Mouse (Mus musculus) intestine, embryonic 15.5 days (tissue): Measurements from ENCODE around the gene Efcab11. TPM values are rescaled to one million over a fixed set of nuclear protein-coding genes. Genes with fewer than 3 reads are reported as not detected.

ENCODE experiments used
- ATAC-seq: fragments of 200-750 bp; cut with Nextera tagmentation; 2 replicates; pipeline ENCODE4 v1.8.0; 2017; ENCODE audit warnings: moderate TSS enrichment, moderate library complexity
- H3K27ac ChIP-seq: fragments of 300-500 bp; sonication (generic); 2 replicates; pipeline ENCODE4 v1.5.1; 2015; ENCODE audit warnings: mild to moderate bottlenecking, inconsistent platforms
- H3K27me3 ChIP-seq: fragments of 300-500 bp; sonication (generic); replicated peaks from 2 replicates; pipeline ENCODE4 v1.6.1; 2015; ENCODE audit warnings: inconsistent platforms
- H3K36me3 ChIP-seq: fragments of 300-500 bp; sonication (generic); 2 replicates; pipeline ENCODE4 v1.6.1; 2015; ENCODE audit warnings: inconsistent platforms
- H3K4me1 ChIP-seq: fragments of 300-500 bp; sonication (generic); replicated peaks from 2 replicates; pipeline ENCODE4 v1.6.1; 2015; ENCODE audit warnings: inconsistent platforms
- H3K4me2 ChIP-seq: fragments of 300-500 bp; sonication (generic); replicated peaks from 2 replicates; pipeline ENCODE4 v1.6.1; 2015; ENCODE audit warnings: mild to moderate bottlenecking, inconsistent platforms
- H3K4me3 ChIP-seq: fragments of 300-500 bp; sonication (generic); replicated peaks from 2 replicates; pipeline ENCODE4 v1.5.1; 2015; ENCODE audit warnings: inconsistent platforms
- H3K9ac ChIP-seq: fragments of 300-500 bp; sonication (generic); 2 replicates; pipeline ENCODE4 v1.6.1; 2015; ENCODE audit warnings: inconsistent platforms
- H3K9me3 ChIP-seq: fragments of 300-500 bp; sonication (generic); 2 replicates; pipeline ENCODE4 v1.6.1; 2016; ENCODE audit warnings: inconsistent platforms
- WGBS: fragments of 180-500 bp; shearing (Covaris S2); methylation state at CpG from one replicate; pipeline ENCODE4 v1.1.7; 2015; 5-methylcytosine and 5-hydroxymethylcytosine counted together
- polyA plus RNA-seq: library from polyadenylated mRNA; unstranded; fragments of >200 nt; fragmentation: Nextera tagmentation; extraction: Ambion mirVana; gene quantifications from 2 replicates; pipeline ENCODE4 v1.2.1, GENCODE M21; 2015

Efcab11 gene
- polyA plus RNA-seq, 1 experiment from 2014 or later = 10.2 TPM

DNA sequence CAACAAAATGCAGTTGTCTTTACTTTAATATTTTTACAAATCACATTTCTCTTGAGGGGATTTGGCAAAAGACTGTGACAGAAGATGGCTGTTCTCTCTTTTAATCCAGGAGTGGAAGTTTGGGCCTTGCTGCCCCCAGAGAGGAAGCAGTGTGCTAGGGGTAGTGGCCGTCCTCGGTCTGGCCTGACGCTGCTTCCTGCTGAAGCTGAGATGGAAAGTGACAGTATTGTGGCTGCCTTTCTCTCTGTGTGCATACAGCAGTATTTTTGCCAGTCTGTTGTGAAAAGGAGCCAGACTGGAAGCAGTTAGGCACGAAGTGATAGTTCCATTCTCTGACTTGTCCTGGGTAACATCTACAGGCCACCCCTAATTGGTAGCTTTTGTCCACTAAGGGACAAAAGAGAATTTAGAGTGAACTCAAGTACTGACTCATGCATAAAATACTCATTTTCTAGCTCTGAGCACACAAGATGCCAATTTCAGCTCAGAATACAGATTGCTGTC is 18.7 kb upstream of the Efcab11 start:
- 87% methylated on average over 4 of the region's 4 CpGs for WGBS
- Histone ChIP-seq H3K9me3 (no peaks in the 10 kb centered on the region), H3K4me1 (no peaks in the 10 kb centered on the region), H3K36me3 (no peaks in the 10 kb centered on the region; the same call in 1 of the 2 replicates), H3K4me3 (no peak overlapping the region), H3K27me3 (no peaks in the 10 kb centered on the region), H3K4me2 (no peak overlapping the region), H3K9ac (no peak overlapping the region), H3K27ac (no peak overlapping the region)
- no peak for ATAC-seq

DNA sequence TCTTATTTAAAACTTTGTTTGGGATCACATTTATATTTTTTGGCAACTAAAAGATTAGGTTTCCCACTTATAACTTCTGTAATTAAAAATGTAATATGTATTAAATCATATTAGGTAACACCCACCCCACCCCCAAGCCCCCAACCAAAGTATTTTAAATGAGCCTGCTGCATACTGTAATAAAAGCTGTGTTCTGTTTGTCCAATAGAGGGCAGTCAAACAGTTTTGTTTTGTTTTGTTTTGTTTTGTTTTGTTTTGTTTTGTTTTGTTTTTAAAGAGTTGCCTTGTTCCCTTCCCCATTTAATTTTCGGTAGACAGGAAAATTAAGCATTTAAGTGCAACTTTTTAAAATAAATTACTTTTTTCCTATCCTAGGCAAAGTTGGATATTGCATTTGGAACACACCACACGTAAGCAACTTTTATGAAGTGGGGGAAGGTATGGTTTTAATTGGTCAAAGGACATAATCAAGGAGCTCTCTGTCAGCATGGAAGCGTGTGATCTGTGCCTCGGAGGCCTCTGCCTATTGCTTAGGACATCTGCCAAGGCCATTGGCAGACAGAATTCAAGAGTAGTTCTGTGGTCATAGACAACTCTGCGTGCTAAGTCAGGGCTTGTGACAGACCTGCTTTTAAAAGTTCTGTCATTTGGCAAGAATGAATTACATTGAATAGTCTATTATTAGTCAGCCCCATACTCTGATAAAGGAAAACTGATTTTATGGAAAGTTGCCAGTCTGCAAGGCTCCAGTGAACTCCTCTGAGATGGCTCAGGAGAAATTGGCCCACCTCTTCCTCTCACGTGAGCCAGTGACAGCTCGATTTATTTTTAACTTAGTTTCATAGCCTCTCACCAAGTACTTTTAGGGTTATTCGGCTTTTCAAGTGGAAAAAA is 18.0 kb upstream of the Efcab11 start:
- H3K4me2 ChIP-seq = no peak overlapping the region
- H3K27ac ChIP-seq = no peak overlapping the region
- no peaks in the 10 kb centered on the region for H3K27me3 ChIP-seq
- 87% methylated on average over 8 of the region's 8 CpGs for WGBS
- H3K9ac ChIP-seq = no peak overlapping the region
- no peak for ATAC-seq
- H3K4me3 ChIP-seq = no peak overlapping the region
- no peaks in the 10 kb centered on the region for H3K9me3 ChIP-seq
- H3K4me1 ChIP-seq = no peaks in the 10 kb centered on the region
- no peaks in the 10 kb centered on the region; the same call in 1 of the 2 replicates for H3K36me3 ChIP-seq

DNA sequence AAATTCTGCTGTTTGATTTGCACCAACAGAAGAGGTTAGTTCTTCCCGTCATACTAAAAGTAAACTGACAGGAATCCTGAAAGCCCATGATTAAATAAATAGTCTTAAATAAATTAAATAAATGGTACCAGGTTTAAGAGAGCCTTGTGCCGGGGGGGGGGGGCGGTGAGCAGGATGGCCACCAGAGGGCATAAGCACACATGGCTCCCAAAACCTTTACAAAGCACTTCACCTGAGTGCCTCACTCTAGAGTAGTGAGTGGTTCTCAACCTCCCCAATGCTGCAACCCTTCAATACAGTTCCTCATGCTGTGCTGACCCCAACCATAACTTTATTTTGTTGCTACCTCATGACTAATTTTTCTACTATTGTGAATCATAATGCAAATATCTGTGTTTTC is 15.8 kb upstream of the Efcab11 start:
- H3K4me1 ChIP-seq = no peaks in the 10 kb centered on the region
- H3K4me3 ChIP-seq = no peak overlapping the region
- WGBS = 23% methylated on average over 3 of the region's 3 CpGs
- H3K4me2 ChIP-seq = no peak overlapping the region
- H3K27me3 ChIP-seq = no peaks in the 10 kb centered on the region
- no peak overlapping the region for H3K27ac ChIP-seq
- no peaks in the 10 kb centered on the region for H3K9me3 ChIP-seq
- H3K9ac ChIP-seq = no peak overlapping the region
- no peak for ATAC-seq
- H3K36me3 ChIP-seq = 0 out of 2 replicates have a peak, but pooled peaks cover 7% of the 10 kb centered on the region

DNA sequence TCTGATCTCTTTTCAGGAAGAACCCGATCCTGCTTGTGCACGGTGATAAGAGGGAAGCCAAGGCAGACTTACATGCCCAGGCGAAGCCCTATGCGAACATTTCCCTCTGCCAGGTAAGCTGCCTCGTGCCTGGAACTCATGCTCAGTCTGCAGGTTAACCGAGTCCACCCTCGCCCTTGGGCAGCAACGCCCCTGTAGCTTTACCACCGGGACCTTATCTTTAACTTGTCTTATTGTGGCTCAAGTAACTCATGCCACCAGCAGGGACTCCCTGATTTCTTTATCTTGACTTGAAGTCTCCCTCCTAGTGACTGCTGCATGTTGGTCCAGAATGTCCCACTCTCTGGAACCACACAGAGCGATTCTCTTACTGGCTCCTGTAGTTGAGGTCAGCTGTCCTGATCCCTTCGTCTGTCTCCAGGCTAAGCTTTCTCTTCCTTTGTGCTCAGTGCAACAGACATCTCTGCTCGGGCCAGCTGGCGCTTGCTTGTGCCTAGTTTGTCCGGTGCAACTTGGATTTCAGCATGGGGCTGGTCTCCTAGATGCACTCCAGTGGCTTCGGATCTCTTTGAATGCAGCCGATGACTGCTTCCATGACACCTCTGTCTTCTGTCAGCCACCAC is 14.1 kb upstream of the Efcab11 start:
- no peaks in the 10 kb centered on the region for H3K27me3 ChIP-seq
- whole genome bisulfite sequencing = 92% methylated on average over 16 of the region's 16 CpGs
- no peaks in the 10 kb centered on the region for H3K9me3 ChIP-seq
- H3K4me1 ChIP-seq = no peaks in the 10 kb centered on the region
- H3K9ac ChIP-seq = no peak overlapping the region
- ATAC-seq = no peak
- no peak overlapping the region for H3K4me3 ChIP-seq
- H3K36me3 ChIP-seq = 0 out of 2 replicates have a peak, but pooled peaks cover 9% of the 10 kb centered on the region
- H3K4me2 ChIP-seq = no peak overlapping the region
- H3K27ac ChIP-seq = no peak overlapping the region

DNA sequence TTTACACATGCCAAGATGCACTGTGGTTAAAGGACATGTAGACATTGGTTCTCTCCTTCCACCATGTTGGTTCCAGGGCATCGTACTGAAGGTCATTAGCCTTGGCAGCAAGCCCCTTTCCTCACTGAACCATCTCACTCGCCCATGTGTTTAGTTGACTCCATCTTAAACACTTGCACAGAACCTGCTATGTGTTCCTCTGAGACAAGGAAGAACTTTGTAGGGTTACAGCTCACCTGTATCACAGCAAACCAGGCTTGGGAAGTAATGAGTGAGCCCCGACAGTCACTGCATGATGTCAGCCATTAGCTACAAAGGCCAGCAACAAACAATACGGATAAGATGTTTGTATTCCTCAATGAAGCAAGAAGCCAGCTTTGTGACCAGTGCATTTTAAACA is 13.6 kb upstream of the Efcab11 start:
- Histone ChIP-seq H3K4me3 (no peak overlapping the region), H3K27me3 (no peaks in the 10 kb centered on the region), H3K9me3 (no peaks in the 10 kb centered on the region), H3K4me2 (no peak overlapping the region), H3K4me1 (no peaks in the 10 kb centered on the region), H3K27ac (no peak overlapping the region), H3K36me3 (0 out of 2 replicates have a peak, but pooled peaks cover 9% of the 10 kb centered on the region), H3K9ac (no peak overlapping the region)
- no peak for ATAC-seq
- 85% methylated on average over 4 of the region's 4 CpGs for WGBS

DNA sequence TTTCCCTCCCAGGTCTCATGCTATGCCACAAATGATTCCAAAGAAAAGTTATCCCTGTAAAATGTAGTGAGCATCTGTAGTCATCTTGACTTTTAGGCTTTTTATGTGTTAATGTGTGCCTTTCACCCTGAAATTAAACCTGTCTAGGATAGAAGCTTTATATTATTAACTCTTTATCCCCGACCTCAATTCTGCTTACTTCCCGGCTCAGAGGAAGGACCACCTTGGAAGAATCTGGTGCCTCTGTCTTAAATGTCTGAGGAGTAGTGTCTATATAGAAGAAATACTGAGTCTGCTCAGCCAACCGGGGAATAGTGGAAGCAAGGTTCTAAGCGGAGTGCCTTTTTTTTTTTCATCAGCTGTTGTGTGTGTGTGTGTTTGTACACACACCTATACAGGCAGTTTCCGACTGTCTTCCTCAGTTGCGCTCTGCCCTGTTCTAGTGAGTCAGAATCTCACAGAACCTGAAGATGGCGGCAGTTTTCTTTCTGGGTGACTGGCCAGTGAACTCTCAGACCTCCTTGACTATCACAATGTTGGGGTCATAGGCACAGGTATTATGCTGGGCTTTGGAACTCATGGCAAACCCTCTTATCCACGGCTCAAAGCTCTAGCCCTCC is 1.2 kb upstream of the Efcab11 start:
- no peaks in the 10 kb centered on the region for H3K27me3 ChIP-seq
- H3K4me3 ChIP-seq = peak overlapping the region; percentile 87
- WGBS = 44% methylated on average over 8 of the region's 8 CpGs
- H3K9ac ChIP-seq = peak overlapping the region; percentile 85
- H3K27ac ChIP-seq = no peak overlapping the region
- no peaks in the 10 kb centered on the region for H3K9me3 ChIP-seq
- H3K36me3 ChIP-seq = no peaks in the 10 kb centered on the region
- H3K4me2 ChIP-seq = peak overlapping the region; percentile 84
- peaks cover 11% of the 10 kb centered on the region; the same call in 1 of the 2 replicates for H3K4me1 ChIP-seq
- ATAC-seq = no peak

DNA sequence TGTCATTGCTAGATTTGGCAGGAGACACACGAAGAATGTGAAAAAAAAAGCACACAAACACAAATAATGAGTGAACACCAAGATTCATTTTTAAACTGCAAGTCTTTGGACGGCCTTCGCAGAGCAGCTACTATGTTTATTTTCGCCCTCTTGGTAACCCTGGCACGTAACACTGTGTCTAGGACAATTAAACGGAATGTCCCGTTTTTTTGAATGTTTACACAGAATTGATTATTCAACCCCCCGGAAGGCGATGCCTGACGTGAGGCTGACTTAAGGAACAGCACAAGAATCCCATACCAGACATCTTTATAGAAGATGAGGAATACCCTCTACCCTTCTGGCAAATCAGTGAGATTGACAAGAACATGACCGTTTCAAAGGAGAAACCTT is 530 bp downstream of the Efcab11 start:
- peak; percentile 40 for ATAC-seq
- under 1% methylated on average over 11 of the region's 11 CpGs for WGBS
- peaks cover 11% of the 10 kb centered on the region; the same call in 1 of the 2 replicates for H3K4me1 ChIP-seq
- H3K9me3 ChIP-seq = no peaks in the 10 kb centered on the region
- H3K27ac ChIP-seq = peak overlapping the region; percentile 81
- H3K4me3 ChIP-seq = peak overlapping the region; percentile 87
- H3K9ac ChIP-seq = peak overlapping the region; percentile 59
- H3K36me3 ChIP-seq = no peaks in the 10 kb centered on the region
- H3K27me3 ChIP-seq = no peaks in the 10 kb centered on the region
- peak overlapping the region; percentile 84 for H3K4me2 ChIP-seq

DNA sequence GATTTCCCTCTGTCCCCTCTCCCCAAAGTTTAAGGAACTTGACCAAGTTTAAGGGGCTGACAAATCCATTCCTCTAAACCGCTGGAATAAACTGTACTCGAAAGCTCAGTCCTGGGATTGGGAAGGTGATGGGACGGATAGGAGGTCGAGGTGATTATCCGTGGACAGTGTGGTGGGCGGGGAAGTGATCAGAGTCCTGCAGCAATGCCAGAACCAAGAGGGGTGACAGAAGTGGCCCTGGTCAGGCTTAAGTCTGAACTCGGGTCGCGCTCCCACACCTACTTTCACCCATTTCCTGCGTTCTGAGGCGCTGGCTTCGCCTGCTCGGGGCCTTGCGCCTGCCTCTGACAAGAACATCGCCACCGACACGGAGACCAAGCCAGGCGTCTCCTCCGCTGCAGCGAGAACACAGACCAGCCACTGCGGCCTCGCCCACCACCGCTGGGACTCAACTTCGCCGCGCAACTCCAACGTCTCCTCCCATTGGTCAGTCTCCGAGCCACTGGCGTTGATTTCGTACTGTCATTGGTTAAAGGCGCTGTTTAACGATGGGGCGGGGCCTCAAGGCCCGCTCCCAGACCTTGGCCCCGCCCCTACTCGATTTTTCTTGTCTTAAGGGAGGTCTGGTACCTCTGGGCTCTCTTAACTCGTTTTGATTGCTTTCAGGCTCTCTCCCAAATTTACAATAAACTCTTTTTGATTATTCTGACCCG is 1.1 kb downstream of the Efcab11 start:
- WGBS = under 1% methylated on average over 38 of the region's 38 CpGs
- peak overlapping the region; percentile 84 for H3K4me2 ChIP-seq
- H3K9me3 ChIP-seq = no peaks in the 10 kb centered on the region
- H3K27me3 ChIP-seq = no peaks in the 10 kb centered on the region
- no peaks in the 10 kb centered on the region for H3K36me3 ChIP-seq
- peak; percentile 96 for ATAC-seq
- H3K27ac ChIP-seq = peak overlapping the region; percentile 81; the same call in 1 of the 2 replicates
- H3K4me3 ChIP-seq = peak overlapping the region; percentile 87
- H3K9ac ChIP-seq = peak overlapping the region; percentile 59
- peaks cover 11% of the 10 kb centered on the region; the same call in 1 of the 2 replicates for H3K4me1 ChIP-seq

DNA sequence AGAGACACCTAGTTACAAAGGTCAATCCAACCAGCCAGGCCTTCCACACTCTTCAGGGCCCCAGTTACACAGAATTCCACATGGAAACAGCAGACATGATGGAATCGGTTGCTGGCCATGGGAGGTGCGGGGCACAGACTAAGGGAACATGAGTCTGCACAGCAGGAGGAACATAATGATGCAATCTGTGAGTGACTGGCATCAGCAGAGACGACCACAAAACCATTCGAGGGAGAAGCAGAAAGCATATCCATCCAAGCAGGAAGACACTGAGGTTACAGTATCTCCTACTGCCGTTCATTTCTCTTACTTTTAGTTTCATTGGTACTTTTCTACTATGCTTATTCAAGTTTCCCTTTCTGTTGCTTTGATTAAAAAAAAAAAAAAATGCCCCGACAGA is 9.6 kb downstream of the Efcab11 start:
- Histone ChIP-seq H3K9ac (no peak overlapping the region), H3K4me1 (no peaks in the 10 kb centered on the region), H3K36me3 (no peaks in the 10 kb centered on the region), H3K9me3 (no peaks in the 10 kb centered on the region), H3K4me3 (no peak overlapping the region), H3K4me2 (no peak overlapping the region), H3K27me3 (no peaks in the 10 kb centered on the region), H3K27ac (no peak overlapping the region)
- no peak for ATAC-seq
- 86% methylated on average over 6 of the region's 6 CpGs for WGBS

DNA sequence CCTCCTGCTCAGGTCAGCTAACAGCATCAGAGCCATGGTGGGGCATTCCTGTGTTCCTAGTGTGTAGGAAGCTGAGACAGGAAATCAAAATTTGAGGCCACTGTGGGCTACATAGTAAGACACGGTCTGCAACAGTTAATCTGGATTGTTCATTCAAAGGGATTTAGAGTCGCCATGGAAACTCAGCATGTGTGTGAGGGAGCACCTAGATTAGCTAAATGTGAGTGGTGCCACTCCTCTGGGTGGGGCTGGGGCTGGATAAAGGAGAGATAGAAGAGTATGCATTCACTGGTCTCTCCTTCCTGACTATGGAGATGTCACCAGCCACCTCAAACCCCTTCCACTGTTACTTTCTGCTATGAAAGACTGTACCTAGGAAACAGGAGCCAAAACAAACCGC is 10.8 kb downstream of the Efcab11 start:
- no peak for ATAC-seq
- 55% methylated on average over 3 of the region's 3 CpGs for WGBS

DNA sequence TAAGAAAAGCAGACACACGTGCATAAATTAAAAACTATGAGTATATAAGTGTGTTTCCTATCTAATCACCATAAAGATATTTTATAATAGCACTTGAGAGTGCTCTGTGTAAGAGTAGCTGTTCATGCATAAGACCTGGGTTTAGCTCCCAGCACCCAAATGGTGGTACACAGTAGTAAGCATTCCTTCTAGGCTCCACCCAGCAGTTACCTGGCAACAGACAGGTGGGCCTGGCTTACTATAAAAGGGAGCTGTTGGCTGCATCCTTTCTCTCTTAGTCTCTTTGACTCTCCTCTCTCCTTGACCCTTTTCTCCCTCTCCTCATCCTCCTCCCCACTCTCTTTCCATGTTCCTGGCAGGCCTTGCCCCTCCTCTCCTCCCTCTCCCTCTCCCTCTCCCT is 15.4 kb downstream of the Efcab11 start:
- Histone ChIP-seq H3K27ac (no peak overlapping the region), H3K9ac (no peak overlapping the region), H3K9me3 (no peaks in the 10 kb centered on the region), H3K36me3 (no peaks in the 10 kb centered on the region), H3K4me2 (no peak overlapping the region), H3K4me1 (no peaks in the 10 kb centered on the region), H3K4me3 (no peak overlapping the region), H3K27me3 (no peaks in the 10 kb centered on the region)
- ATAC-seq = no peak
- 84% methylated on average over 1 of the region's 1 CpGs for WGBS

More for the DNA sequence above, 10.8 kb downstream of the Efcab11 start:
- H3K4me2 ChIP-seq = no peak overlapping the region
- H3K27me3 ChIP-seq = no peaks in the 10 kb centered on the region
- H3K9me3 ChIP-seq = no peaks in the 10 kb centered on the region
- no peak overlapping the region for H3K9ac ChIP-seq
- H3K36me3 ChIP-seq = no peaks in the 10 kb centered on the region
- H3K4me3 ChIP-seq = no peak overlapping the region
- no peaks in the 10 kb centered on the region for H3K4me1 ChIP-seq
- H3K27ac ChIP-seq = no peak overlapping the region

DNA sequence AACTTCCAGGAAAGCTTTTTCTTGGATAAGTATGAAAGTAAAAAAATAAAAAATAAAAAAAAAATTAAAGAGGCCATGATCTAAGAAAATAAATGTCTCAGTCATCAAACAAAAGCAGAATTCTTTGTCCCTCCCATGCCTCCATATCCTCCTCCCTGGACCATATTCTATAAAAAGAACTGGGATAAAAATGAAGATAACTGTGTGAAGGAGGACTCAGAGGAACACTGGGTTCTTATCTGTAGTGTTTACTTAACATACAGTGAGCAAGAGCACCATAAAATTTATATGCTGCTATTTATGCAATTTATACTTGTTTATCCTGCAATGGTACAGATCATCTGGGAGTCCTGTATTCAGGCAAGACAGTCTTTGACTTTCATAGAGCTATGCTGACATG is 19.6 kb downstream of the Efcab11 start:
- Histone ChIP-seq H3K4me3 (no peak overlapping the region), H3K4me1 (no peaks in the 10 kb centered on the region), H3K27ac (no peak overlapping the region), H3K4me2 (no peak overlapping the region), H3K36me3 (no peaks in the 10 kb centered on the region), H3K9ac (no peak overlapping the region), H3K9me3 (no peaks in the 10 kb centered on the region), H3K27me3 (no peaks in the 10 kb centered on the region)
- peak; percentile 51; the same call in 1 of the 2 replicates for ATAC-seq
